Mouse (Mus musculus): ENCODE data around the gene Krcc1.

The Krcc1 gene

DNA sequence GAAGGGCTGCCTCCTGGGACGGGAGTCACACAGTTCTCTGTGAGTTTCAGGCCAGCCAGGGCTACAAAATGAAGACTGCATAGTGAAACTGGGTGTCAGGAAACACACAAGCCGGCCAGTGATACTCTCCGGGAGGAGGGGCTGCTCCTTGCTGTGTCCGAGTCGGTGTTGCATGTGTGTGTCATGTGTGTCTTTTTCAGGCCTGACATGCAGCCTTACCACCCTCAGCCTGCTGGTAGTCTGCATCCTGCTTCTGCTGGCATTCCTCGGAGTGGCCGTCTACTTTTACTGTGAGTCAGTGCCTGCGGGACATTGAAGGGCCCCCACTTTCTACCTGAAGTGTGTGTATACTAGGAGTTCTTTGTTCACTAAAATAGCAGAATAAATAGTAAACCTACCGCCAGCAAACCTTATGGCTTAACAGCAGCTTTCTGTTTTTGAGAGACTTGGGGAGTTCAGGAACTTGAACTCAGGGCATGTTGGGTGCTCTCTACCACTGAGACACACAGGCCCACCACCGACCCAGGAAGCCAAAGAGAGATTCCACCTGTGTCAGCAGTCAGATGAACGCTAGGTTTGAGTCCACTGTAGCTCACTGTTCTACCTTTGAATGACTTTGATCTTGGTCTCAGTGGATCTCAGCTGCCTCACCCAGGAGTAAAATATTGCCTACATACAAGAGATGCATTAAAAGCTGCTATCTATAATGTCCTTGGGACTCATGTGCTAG, 60.9 kb downstream of the Krcc1 start:
- no peak for DNase-seq (ENCODE audit: low read depth, low spot score)

DNA sequence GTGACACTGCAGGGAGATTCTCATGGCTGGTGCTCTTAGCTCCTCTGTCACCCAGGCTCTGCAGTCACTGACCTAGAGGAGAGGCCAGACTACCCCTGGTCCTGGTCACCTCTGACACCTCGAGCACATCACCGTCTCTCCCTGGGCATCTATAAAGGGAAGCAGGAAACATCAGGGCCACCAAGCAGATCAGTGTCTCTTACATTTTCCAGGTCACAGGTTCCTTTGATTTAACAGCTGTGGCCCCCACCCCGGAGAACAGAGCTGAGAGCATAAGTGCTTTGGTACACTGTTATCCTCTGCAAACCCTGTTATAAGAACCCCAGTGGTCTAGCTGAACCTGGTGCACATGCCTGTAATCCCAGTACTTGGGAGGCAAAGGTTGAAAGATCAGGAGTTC, 61.6 kb downstream of the Krcc1 start:
- DNase-seq (ENCODE audit: low read depth, low spot score) = no peak

DNA sequence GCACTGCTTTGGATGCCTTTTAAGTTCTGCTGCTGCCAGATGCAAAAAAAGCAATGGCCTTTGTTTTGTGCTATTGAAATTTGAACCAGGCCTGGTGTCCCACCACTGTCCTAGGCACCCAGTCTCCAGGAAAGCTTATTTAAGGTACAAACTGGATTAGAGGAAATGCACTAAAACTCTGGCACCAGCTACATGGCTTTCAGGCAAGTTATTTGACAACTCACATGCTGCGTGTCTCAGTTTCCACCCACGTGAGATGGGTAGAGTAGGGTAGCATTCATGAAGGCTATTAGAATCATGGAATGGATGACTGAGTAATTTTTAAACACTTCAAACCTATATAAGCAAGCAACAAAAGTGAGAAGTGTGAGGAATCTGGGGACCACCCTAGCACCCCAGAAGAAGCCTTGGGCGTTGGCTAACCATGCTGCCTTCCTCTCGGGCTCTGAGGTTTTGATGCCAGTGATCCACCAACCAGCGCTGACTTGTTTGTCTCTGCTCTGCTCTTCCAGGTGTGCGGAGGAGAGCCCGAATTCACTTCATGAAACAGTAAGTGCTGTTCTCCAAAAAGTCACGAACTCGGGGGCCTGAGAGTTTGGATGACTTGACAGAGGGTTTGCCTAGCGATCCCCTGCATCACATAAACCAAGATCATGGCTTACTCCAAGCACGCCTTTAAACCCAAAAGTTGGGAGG, 62.2 kb downstream of the Krcc1 start:
- DNase-seq (ENCODE audit: low read depth, low spot score) = no peak
